Mouse (Mus musculus): ENCODE data around the gene Kiss1. TPM values are rescaled to one million over a fixed set of nuclear protein-coding genes. Genes with fewer than 3 reads are reported as not detected.

Kiss1 gene
- total and polyA plus RNA-seq, 3 experiments = not detected

GRCm38 (mm10) chr1:133355912-133356311 is 34.2 kb downstream of the Kiss1 start:
- H3K27me3 ChIP-seq (ENCODE audit: control insufficient read depth in 1 of 2, insufficient read depth in 2 of 2, low read length in 2 of 2) = no peaks in the 10 kb centered on the region; a peak in 1 of 4 replicates
- H3K9ac ChIP-seq (ENCODE audit: control insufficient read depth, low read depth, low read length, poor library complexity, severe bottlenecking) = no peak overlapping the region
- no peak for TF ChIP-seq SIN3A (IDR thresholded peaks at IDR 0.05; ENCODE audit: low read length)
- no peak for TF ChIP-seq POLR2AphosphoS2 (IDR thresholded peaks at IDR 0.05; ENCODE audit: low read length)
- TF ChIP-seq CHD1 (IDR thresholded peaks at IDR 0.05; ENCODE audit: low read depth, low read length) = no peak
- TF ChIP-seq MAFK (IDR thresholded peaks at IDR 0.05; ENCODE audit: borderline replicate concordance, low read depth, low read length) = no peak
- TF ChIP-seq USF1 (IDR thresholded peaks at IDR 0.05; ENCODE audit: low read depth, low read length) = no peak
- no peak for TF ChIP-seq MAX (IDR thresholded peaks at IDR 0.05; ENCODE audit: low read length)
- H3K27ac ChIP-seq (ENCODE audit: control insufficient read depth, low read depth, low read length) = no peak overlapping the region
- H3K79me2 ChIP-seq (ENCODE audit: control insufficient read depth, insufficient read depth, low read length, poor library complexity) = no peaks in the 10 kb centered on the region
- H3K4me1 ChIP-seq (ENCODE audit: control insufficient read depth in 1 of 2, insufficient read depth in 2 of 2, low read length in 2 of 2) = no peaks in the 10 kb centered on the region
- DNase-seq (ENCODE audit: low read depth, low spot score) = no peak
- no peak overlapping the region for H3K4me3 ChIP-seq (ENCODE audit: control insufficient read depth in 1 of 2, insufficient read depth in 1 of 2, low read depth in 2 of 2, low read length in 2 of 2)
- no peaks in the 10 kb centered on the region for H3K36me3 ChIP-seq (ENCODE audit: control insufficient read depth in 1 of 2, insufficient read depth in 2 of 2, low read length in 2 of 2)
- no peaks in the 10 kb centered on the region for H3K9me3 ChIP-seq (replicated peaks; ENCODE audit: insufficient read depth, low read length)

- no peaks in the 10 kb centered on the region for H3K36me3 ChIP-seq (ENCODE audit: control insufficient read depth in 1 of 2, insufficient read depth in 2 of 2, low read length in 2 of 2)
- no peak overlapping the region for H3K27ac ChIP-seq (ENCODE audit: control insufficient read depth, low read depth, low read length)
- no peaks in the 10 kb centered on the region; a peak in 1 of 4 replicates for H3K27me3 ChIP-seq (ENCODE audit: control insufficient read depth in 1 of 2, insufficient read depth in 2 of 2, low read length in 2 of 2)
- DNase-seq (ENCODE audit: low read depth, low spot score) = no peak
- no peak overlapping the region for H3K4me3 ChIP-seq (ENCODE audit: control insufficient read depth in 1 of 2, insufficient read depth in 1 of 2, low read depth in 2 of 2, low read length in 2 of 2)
- H3K4me1 ChIP-seq (ENCODE audit: control insufficient read depth in 1 of 2, insufficient read depth in 2 of 2, low read length in 2 of 2) = no peaks in the 10 kb centered on the region
- no peaks in the 10 kb centered on the region for H3K9me3 ChIP-seq (replicated peaks; ENCODE audit: insufficient read depth, low read length)
- no peak overlapping the region for H3K9ac ChIP-seq (ENCODE audit: control insufficient read depth, low read depth, low read length, poor library complexity, severe bottlenecking)
- no peak for TF ChIP-seq BHLHE40 (IDR thresholded peaks at IDR 0.05; ENCODE audit: borderline replicate concordance, low read depth, low read length)
- TF ChIP-seq EP300 (IDR thresholded peaks at IDR 0.05; ENCODE audit: low read depth in 1 of 2, low read length in 2 of 2) = no peak
- TF ChIP-seq GABPA (IDR thresholded peaks at IDR 0.05; ENCODE audit: low read depth, low read length) = no peak
- TF ChIP-seq CTCF (IDR thresholded peaks at IDR 0.05 in 2 of 3, conservative IDR thresholded peaks at IDR 0.05 in 1 of 3; ENCODE audit: control insufficient read depth in 1 of 3, insufficient read depth in 1 of 3, low read depth in 2 of 3, low read length in 3 of 3, poor library complexity in 1 of 3, severe bottlenecking in 1 of 3) = no peak
- TF ChIP-seq MAZ (IDR thresholded peaks at IDR 0.05; ENCODE audit: low read depth, low read length) = no peak
- no peak for TF ChIP-seq ETS1 (IDR thresholded peaks at IDR 0.05; ENCODE audit: low read depth, low read length)
- TF ChIP-seq NELFE (IDR thresholded peaks at IDR 0.05; ENCODE audit: low read depth, low read length) = no peak
- TF ChIP-seq POLR2A (IDR thresholded peaks at IDR 0.05; ENCODE audit: control insufficient read depth in 1 of 2, insufficient read depth in 1 of 2, low read depth in 1 of 2, low read length in 2 of 2, poor library complexity in 1 of 2) = no peak
- no peak for TF ChIP-seq ZC3H11A (IDR thresholded peaks at IDR 0.05; ENCODE audit: low read depth, low read length)
- TF ChIP-seq CHD1 (IDR thresholded peaks at IDR 0.05; ENCODE audit: low read depth, low read length) = no peak
- no peak for TF ChIP-seq ZMIZ1 (IDR thresholded peaks at IDR 0.05; ENCODE audit: low read depth, low read length)
- no peak for TF ChIP-seq SMC3 (IDR thresholded peaks at IDR 0.05; ENCODE audit: low read depth, low read length)
- no peak for TF ChIP-seq MXI1 (IDR thresholded peaks at IDR 0.05; ENCODE audit: low read depth, low read length)
- no peak for TF ChIP-seq USF1 (IDR thresholded peaks at IDR 0.05; ENCODE audit: low read depth, low read length)
- TF ChIP-seq MEF2A (IDR thresholded peaks at IDR 0.05; ENCODE audit: extremely low read depth, insufficient replicate concordance, low read depth, low read length, poor library complexity, severe bottlenecking) = no peak
- TF ChIP-seq NRF1 (IDR thresholded peaks at IDR 0.05; ENCODE audit: insufficient read depth, low read depth, low read length, poor library complexity, severe bottlenecking) = no peak
- TF ChIP-seq MAX (IDR thresholded peaks at IDR 0.05; ENCODE audit: low read length) = no peak
- TF ChIP-seq UBTF (IDR thresholded peaks at IDR 0.05; ENCODE audit: borderline replicate concordance, insufficient read depth, low read depth, low read length) = no peak
- TF ChIP-seq MYC (IDR thresholded peaks at IDR 0.05; ENCODE audit: low read depth, low read length) = no peak
- no peaks in the 10 kb centered on the region for H3K79me2 ChIP-seq (ENCODE audit: control insufficient read depth, insufficient read depth, low read length, poor library complexity)
These were observed 34.7 kb downstream of the Kiss1 start for GRCm38 (mm10) chr1:133356330-133356729.
